Mouse (Mus musculus): Measurements from ENCODE around the gene Fiz1. TPM values are rescaled to one million over a fixed set of nuclear protein-coding genes. Genes with fewer than 3 reads are reported as not detected.

Gene Fiz1
- polyA plus RNA-seq, 1 experiment from 2014 or later, result 10.1 TPM

GRCm38 (mm10) chr7:4996934-4997333 lies 17.6 kb downstream of the Fiz1 start:
- H3K4me2 ChIP-seq (ENCODE audit: low read depth, low read length), result peak overlapping the region; percentile 78; the same call in 1 of the 2 replicates
- no peaks in the 10 kb centered on the region for H3K36me3 ChIP-seq (replicated peaks; ENCODE audit: insufficient read depth, low read length)
- DNase-seq (no peak), ATAC-seq (no peak)
- TF ChIP-seq EP300 (IDR thresholded peaks at IDR 0.05; ENCODE audit: low read depth) (no peak), CTCF (IDR thresholded peaks at IDR 0.05; ENCODE audit: low read depth) (no peak)
- 67% methylated on average over 6 of the region's 8 CpGs for WGBS (ENCODE audit: insufficient replicate concordance)
- no peaks in the 10 kb centered on the region for H3K9me3 ChIP-seq (ENCODE audit: low read length)
- no peak overlapping the region for H3K27ac ChIP-seq (ENCODE audit: low read depth)
- peaks cover 14% of the 10 kb centered on the region; the same call in 1 of the 2 replicates for H3K4me1 ChIP-seq (ENCODE audit: insufficient read depth)
- H3K4me3 ChIP-seq (ENCODE audit: low read depth, low read length), result no peak overlapping the region
- no peaks in the 10 kb centered on the region for H3K27me3 ChIP-seq (ENCODE audit: insufficient read depth, low read length)
- no peak overlapping the region; the same call in 1 of the 2 replicates for H3K9ac ChIP-seq (replicated peaks)

- Histone ChIP-seq H3K9me3 (ENCODE audit: low read length) (no peaks in the 10 kb centered on the region), H3K4me2 (ENCODE audit: low read depth, low read length) (peak within 1 kb of the TSS; percentile 78), H3K27ac (ENCODE audit: low read depth) (0 out of 2 replicates have a peak within 1 kb of the TSS, but pooled peaks have one; percentile 6), H3K4me3 (ENCODE audit: low read depth, low read length) (peak within 1 kb of the TSS; percentile 65), H3K4me1 (ENCODE audit: insufficient read depth) (peaks cover 14% of the 10 kb centered on the region; the same call in 1 of the 2 replicates), H3K27me3 (ENCODE audit: insufficient read depth, low read length) (no peaks in the 10 kb centered on the region), H3K9ac (replicated peaks) (peak within 1 kb of the TSS; percentile 76), H3K36me3 (replicated peaks; ENCODE audit: insufficient read depth, low read length) (no peaks in the 10 kb centered on the region)
- 9% methylated on average over 15 of the region's 26 CpGs for WGBS (ENCODE audit: insufficient replicate concordance)
- ATAC-seq, result peak; percentile 92
- DNase-seq, result peak; percentile 89
- no peak for TF ChIP-seq EP300 (IDR thresholded peaks at IDR 0.05; ENCODE audit: low read depth)
- TF ChIP-seq CTCF (IDR thresholded peaks at IDR 0.05; ENCODE audit: low read depth), result no peak
Observed at GRCm38 (mm10) chr7:4996003-4996895, 18.2 kb downstream of the Fiz1 start, which contains the start of gene Zfp579. Gene Zfp579 (minus strand): TSS chr7:4996158.

- no peaks in the 10 kb centered on the region for H3K27me3 ChIP-seq (ENCODE audit: insufficient read depth, low read length)
- TF ChIP-seq EP300 (IDR thresholded peaks at IDR 0.05; ENCODE audit: low read depth), result no peak
- TF ChIP-seq CTCF (IDR thresholded peaks at IDR 0.05; ENCODE audit: low read depth), result no peak
- peaks cover 14% of the 10 kb centered on the region; the same call in 1 of the 2 replicates for H3K4me1 ChIP-seq (ENCODE audit: insufficient read depth)
- DNase-seq (no peak), ATAC-seq (peak; percentile 24)
- peak overlapping the region; percentile 65 for H3K4me3 ChIP-seq (ENCODE audit: low read depth, low read length)
- WGBS (ENCODE audit: insufficient replicate concordance), result 8% methylated on average over 19 of the region's 19 CpGs
- H3K36me3 ChIP-seq (replicated peaks; ENCODE audit: insufficient read depth, low read length), result no peaks in the 10 kb centered on the region
- no peaks in the 10 kb centered on the region for H3K9me3 ChIP-seq (ENCODE audit: low read length)
- peak overlapping the region; percentile 78 for H3K4me2 ChIP-seq (ENCODE audit: low read depth, low read length)
- peak overlapping the region; percentile 76 for H3K9ac ChIP-seq (replicated peaks)
- H3K27ac ChIP-seq (ENCODE audit: low read depth), result no peak overlapping the region
Observed at GRCm38 (mm10) chr7:4995268-4996002, 19.1 kb downstream of the Fiz1 start.

DNA sequence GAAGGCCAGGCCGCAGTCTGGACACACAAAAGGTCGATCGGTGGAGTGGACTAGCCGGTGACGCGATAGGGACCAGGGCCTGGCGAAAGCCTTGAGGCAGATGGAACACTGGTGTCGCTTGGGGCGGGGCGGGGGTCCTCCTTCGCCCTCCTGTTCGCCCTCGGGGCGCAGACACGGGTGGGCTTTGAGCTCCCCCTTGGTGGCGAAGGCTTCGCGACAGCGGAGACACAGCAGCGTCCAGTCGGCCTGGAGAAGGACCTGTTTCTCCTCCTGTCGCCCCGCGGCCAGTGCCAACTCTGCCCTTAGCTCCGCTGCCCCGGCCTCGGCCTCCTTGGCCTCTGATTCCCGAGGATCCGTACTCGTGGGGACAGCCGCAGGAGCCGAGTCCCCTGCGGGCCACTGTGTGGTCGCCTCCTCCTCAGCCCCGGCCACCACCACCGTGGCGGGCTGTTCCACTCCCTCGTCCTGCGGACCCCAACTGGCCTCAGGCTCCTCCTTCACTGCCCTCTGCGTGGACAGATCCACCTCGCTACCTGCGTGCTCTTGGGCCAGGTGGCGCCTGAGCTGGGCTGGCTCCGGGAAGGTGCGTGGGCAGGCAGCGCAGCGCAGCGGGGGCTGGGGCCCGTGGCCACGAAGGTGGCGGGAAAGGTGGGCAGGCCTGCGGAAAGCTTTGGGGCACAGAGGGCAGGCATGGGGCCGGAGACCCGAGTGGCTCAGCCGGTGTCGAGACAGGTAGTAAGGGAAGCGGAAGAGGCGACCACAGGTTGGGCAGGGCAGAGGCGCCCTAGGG lies 20.3 kb downstream of the Fiz1 start:
- Histone ChIP-seq H3K4me2 (ENCODE audit: low read depth, low read length) (no peak overlapping the region), H3K36me3 (replicated peaks; ENCODE audit: insufficient read depth, low read length) (no peaks in the 10 kb centered on the region), H3K9me3 (ENCODE audit: low read length) (no peaks in the 10 kb centered on the region), H3K27me3 (ENCODE audit: insufficient read depth, low read length) (no peaks in the 10 kb centered on the region), H3K27ac (ENCODE audit: low read depth) (no peak overlapping the region), H3K4me3 (ENCODE audit: low read depth, low read length) (no peak overlapping the region), H3K4me1 (ENCODE audit: insufficient read depth) (peaks cover 14% of the 10 kb centered on the region; the same call in 1 of the 2 replicates), H3K9ac (replicated peaks) (no peak overlapping the region)
- no peak for DNase-seq
- no peak for ATAC-seq
- TF ChIP-seq CTCF (IDR thresholded peaks at IDR 0.05; ENCODE audit: low read depth) (no peak), EP300 (IDR thresholded peaks at IDR 0.05; ENCODE audit: low read depth) (no peak)
- 70% methylated on average over 59 of the region's 59 CpGs for WGBS (ENCODE audit: insufficient replicate concordance)

DNA sequence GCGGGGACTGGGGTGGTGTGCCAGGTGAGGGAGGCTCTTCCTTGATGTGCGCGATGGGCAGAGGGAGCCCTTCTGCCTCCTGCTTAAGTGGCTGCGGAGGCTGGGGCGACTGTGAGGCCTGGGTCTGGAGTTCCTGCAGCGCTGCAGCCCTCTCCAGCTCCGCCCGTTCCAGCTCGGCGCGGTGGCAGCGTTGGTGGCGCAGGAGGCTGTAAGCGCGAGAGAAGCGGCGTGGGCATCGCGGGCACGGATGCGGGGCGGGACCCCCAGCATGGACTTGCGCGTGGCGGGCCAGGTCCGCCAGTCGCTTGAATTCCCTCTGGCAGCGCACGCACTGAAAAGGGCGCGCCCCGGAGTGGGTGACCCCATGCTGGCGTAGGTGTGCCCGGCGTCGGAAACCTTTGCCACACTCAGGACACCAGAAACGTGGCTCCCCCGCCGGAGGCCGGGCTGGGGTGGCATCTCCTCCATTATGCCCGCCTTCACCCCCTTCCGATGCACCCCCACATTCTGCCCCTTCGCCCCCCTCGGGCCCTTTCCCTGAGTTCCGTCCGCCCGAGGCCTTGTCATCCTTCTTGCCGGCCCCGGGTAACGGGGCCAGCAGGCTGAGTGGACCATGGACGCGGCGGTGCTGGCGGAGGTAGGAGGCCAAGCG lies 21.0 kb downstream of the Fiz1 start:
- TF ChIP-seq EP300 (IDR thresholded peaks at IDR 0.05; ENCODE audit: low read depth) (no peak), CTCF (IDR thresholded peaks at IDR 0.05; ENCODE audit: low read depth) (no peak)
- Histone ChIP-seq H3K9ac (replicated peaks) (no peak overlapping the region), H3K9me3 (ENCODE audit: low read length) (no peaks in the 10 kb centered on the region), H3K4me3 (ENCODE audit: low read depth, low read length) (no peak overlapping the region), H3K27me3 (ENCODE audit: insufficient read depth, low read length) (no peaks in the 10 kb centered on the region), H3K27ac (ENCODE audit: low read depth) (no peak overlapping the region), H3K36me3 (replicated peaks; ENCODE audit: insufficient read depth, low read length) (no peaks in the 10 kb centered on the region), H3K4me2 (ENCODE audit: low read depth, low read length) (no peak overlapping the region), H3K4me1 (ENCODE audit: insufficient read depth) (peaks cover 14% of the 10 kb centered on the region; the same call in 1 of the 2 replicates)
- 73% methylated on average over 49 of the region's 55 CpGs for WGBS (ENCODE audit: insufficient replicate concordance)
- no peak for DNase-seq
- ATAC-seq, result no peak

All from liver, postnatal 0 days (tissue).